Mouse (Mus musculus): ENCODE results near the gene Sult4a1.
"Not testable (repeated sequence)": the region's sequence is repeated elsewhere in the genome, so short reads cannot be mapped to it uniquely, and the experiment has no call there.

The Sult4a1 gene

DNA sequence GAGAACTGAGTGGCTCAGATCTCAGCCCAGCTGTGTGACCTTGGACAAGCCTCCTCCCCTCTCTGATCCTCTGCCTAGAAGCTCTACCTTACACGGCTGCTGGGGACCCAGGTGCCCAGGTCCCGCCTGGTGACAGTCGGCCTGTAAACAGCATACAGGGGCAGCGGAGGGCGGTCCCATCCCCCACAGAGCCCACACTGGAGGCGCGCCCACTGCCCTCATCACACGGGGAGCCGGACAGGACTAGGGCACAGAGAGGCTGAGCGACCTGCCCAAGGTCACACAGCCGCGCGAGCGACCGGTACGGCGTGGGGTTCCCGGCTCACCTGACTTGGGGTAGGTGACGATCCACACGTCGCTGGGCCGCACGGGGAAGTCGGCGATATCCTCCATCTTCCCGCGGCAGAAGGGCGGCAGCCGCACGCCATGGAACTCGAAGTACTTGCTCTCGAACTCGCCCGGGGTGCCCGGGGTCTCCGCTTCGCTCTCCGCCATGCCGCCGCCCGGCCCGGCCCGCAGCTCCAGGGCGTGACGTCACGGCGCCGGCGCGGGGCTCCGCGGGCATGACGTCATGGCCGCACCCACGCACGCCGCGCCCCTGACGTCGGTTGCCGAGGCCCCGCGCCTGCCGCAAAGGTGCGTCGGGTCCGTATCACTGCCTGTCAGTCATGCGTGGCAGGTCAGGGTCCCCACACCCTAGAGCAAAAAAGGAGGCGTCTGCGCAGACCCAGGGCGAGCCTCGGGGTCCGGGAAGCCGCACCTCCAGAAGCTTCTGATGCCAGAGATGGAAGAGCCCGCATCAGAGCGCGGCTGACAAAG, at the start of gene Sult4a1:
TSS of gene Sult4a1 (minus strand) at position 650 of the 819 bp plus-strand sequence.
- DNase-seq (ENCODE audit: low spot score): no peak

DNA sequence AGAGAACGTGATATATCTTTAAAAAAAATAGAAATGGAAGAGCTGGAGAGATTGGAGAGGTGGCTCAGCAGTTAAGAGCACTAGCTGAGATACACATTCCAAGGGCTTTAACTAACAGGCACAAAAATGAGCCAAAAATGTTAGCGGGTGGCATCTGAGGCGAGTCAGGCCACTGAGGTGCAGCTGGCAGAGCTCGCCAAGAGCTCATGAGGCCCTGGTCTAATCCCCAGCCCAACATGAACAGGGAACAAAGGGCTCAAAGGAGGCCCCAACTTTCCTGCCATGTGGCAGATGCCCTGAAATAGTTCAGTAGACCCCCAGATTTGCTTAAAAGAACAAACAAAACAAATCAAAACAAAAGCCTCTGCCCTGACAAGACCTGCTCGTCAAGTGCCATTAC, 35.4 kb upstream of the Sult4a1 start:
- DNase-seq (ENCODE audit: low spot score): no peak

DNA sequence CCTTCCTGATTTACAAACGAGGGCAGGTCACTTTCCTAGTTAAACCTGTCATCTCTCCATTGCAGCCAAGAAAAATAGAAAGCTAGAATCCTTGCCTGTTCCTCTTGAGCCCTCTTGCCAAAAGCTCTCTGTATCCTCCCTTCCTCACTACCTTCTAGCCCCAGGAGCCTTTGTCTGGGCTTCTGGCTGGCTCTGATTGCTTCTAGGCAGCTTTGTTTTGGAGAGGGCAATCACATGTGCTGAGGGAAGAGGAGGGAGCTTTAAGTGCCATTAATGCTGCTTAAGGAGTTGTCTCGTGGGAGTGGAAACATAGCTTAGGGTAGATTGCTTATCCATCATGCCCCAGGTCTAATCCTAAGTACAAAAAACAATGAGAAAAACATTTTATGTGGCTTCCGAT, 34.6 kb upstream of the Sult4a1 start:
- no peak for DNase-seq (ENCODE audit: low spot score)

DNA sequence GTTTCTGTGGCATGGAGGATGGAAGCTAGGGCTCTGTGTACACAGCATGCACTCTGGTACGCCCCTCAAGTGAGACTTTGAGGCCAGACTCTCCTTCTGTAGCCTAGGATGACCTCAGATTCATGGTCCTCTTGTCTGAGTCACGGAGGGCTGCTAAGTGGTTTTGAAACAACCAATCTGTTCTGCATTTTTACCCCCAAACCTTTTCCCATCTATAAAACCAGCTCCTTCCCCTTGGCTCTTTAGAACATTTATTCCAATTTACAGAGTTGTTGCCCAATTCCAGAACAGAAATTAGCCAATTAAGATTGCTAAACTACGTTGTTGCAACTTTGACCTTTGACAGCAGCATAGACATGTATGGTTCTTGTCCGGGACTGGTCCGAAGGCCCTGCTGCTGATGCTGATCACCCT, 34.0 kb upstream of the Sult4a1 start:
- no peak for DNase-seq (ENCODE audit: low spot score)

DNA sequence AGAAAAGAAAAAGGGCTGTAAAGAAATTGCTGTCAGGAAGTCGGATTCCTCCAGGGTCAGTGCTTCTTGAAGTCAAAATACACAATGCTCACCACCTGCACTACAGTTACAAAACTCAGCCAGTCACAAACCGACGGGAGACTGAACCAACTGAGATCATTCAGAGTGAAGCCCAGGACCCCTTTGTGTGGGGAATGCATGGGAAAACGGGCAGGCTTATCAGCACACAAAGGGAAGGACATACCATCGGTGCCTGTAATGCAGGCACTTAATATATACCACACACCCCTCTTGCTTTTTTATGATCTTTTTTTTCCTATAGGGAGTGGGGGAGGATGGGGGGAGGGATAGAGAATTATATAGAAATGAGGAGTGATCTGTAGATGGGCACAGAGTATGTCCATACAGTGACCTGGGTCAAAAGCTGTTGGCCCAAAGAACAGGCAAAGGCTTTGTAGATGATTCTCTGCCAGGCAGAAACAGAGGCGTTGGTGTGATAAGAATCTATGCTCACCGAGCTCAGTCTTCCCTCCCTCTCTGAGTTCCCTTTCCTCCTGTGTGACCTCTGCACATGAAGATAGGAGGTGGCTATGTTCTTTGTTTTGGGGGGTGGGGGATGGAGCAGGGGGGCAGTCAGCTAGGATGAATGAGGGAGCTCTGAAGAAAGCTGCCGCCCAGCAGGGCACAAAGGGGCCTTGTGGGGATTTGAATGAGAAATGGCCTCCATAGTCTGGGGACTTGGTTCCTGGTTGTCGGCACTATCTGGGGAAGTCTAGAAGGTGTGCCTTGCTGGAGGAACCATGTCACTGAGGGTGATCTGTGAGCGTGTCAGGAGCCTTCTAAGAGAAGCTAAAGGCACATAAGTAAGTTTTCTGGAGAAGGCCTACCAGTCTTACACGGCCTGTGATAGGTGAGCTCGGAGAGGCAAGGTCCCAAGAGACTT, 31.2 kb upstream of the Sult4a1 start:
- no peak for DNase-seq (ENCODE audit: low spot score)

DNA sequence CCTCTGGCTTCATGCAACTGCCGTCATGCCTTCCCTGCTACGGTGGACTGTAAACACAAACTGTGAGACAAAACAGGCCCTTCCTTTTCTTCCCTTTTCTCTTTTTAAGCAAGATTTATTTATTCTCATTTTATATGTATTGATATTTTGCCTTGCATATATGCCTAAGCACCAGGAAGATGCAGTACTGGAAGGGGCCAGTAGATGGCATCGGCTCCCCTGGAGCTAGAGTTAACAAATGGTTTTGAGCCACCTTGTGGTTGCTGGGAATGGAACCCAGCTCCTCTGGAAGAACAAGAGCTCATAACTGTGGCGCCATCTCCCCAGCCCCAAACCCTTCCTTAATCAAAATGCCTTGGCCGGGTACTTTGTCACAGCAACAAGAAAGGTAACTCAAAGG, 29.9 kb upstream of the Sult4a1 start:
- DNase-seq (ENCODE audit: low spot score): no peak

DNA sequence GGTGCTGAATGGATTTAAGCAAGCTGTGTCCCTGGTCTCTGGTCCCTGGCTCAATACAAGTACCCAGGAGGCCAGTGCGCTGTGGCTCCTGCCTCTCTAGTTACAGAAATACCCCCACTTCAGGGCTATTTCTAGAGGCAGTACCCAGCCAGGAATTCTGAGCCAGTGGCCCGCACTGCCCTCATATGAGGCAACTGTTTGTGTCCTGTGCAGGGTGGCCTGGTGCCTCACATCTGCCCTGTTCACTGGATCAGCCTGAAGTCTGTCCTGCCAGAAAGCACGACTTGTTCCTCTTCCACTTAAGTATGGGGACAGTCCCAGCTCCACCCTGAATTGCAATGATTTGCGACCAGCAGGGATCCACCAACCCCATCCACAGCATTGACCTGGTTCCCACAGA, 27.9 kb upstream of the Sult4a1 start:
- no peak for DNase-seq (ENCODE audit: low spot score)

DNA sequence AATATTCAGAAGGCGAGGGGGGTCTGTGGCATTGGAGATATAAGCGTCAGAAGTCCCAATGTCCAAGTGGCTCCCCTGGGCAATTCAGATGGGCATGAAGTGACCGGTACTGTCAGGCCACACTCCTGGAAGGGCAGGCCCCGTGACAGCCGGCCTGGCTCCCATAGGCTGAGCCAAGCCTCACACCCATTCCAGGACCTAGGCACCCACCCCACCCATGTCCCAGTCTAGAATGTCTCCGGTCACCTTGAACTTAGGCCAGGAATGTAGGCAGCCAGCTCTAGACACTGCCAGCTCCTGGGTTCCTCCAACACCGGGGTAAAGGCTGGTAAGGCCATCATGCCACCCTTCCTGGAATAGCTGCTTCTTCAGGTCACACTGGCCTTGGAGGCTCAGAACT, 26.4 kb upstream of the Sult4a1 start:
- no peak for DNase-seq (ENCODE audit: low spot score)

DNA sequence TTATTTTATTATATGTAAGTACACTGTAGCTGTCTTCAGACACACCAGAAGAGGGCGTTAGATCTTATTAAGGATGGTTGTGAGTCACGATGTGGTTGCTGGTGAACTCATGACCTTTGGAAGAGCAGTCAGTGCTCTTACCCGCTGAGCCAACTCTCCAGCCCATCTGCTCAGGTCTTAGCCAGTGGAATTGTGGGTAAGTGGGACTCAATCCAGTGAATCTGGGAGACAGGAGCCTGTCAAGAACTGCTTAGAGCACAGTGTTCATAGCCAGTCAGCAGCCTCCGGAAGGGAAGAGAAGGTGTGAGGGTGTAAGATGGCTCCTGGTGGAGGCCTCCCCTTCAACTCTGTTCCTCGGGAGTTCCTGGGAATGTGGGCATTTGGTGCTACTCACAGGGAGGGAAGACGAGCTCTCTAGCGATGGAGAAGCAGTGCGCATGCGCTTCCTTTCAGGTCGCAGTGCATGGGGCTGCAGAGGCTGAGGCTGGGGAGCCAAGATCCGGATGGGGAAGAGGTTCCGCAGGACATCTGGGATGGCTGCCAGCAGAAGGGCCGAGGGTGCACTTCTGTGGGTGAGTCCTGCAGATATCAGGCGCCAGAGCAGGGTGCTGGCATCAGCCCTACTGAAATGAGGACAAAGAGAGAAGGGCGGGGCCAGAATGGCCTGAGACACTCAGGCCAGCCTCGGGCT, 25.7 kb upstream of the Sult4a1 start:
- DNase-seq (ENCODE audit: low spot score): no peak

DNA sequence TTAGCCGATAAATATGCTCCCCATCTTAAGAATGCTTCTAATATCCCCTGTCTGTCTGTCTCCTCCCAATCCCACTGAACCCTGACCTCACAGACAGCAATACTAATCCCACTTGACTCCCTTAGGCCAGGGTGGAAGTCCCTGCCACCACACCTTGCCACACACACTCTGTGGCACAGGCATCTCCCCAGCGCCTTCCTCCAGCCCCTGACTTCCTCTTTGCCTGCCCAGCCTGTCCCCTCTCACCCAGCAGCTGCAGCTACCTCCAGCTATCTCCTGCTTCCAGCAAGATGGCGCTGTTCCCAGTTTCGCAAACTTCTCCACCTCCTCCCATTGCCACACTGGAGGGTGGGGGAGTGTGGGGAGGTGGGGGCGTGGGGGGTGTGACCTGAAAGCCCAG, 21.3 kb upstream of the Sult4a1 start:
- no peak for DNase-seq (ENCODE audit: low spot score)

DNA sequence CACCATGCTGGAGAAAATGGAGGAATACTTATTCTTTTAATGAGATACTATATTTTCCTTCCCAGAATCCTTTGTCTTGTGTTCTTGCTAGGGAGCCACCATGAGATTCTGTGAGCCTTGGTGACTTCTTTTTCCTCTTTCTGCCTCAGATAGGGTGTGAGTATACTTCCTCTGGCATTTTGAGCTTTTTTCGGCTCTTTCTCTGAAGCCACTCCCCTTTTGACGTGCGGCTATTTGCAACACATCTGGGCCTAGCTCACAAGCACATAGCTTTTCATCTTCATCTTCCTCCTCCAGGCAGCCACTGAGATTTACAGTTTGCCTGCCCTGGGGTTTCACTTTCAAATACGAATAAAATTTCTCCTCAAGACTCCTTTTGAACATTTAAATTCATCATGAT, 20.9 kb upstream of the Sult4a1 start:
- no peak for DNase-seq (ENCODE audit: low spot score)

DNA sequence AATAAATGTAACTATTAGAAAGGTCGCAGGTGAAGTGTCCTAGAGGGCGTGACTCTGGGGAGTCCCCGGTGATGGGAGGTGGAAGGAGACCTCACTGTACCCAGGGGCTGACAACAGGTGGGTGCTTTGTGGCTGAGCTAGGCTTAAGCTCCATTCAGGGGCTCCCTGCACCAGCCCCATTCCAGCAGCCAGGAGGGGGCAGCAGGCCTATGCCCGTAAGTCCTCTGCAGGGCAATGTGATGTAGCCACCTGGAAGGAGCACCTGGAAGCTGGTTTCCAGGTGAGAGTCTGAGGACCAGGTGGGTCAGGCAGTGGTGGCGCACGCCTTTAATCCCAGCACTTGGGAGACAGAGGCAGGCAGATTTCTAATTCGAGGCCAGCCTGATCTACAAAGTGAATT, 18.5 kb upstream of the Sult4a1 start:
- DNase-seq (ENCODE audit: low spot score): no peak

DNA sequence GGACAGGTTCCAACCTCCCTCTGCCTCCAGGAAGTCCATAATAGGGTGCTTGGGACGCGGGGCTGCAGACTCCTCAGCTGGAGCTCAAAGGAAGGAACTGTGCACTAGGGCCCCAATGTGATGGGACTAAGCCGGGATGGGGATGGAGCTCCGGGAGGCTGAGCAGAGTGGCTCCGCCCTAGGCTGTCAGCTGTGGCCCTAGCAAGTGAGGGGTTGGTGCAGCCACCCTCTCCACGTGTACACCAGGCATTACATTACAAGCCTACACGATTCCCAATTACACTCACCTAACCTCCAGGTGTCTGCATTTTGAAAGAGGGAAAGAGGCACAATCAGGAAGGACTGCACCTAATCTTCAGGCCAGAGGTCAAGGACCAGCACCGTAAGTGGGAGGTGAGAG, 17.5 kb upstream of the Sult4a1 start, which contains the start of gene Pnpla5:
TSS of gene Pnpla5 (minus strand) at position 101 of the 400 bp plus-strand sequence.
- no peak for DNase-seq (ENCODE audit: low spot score)

DNA sequence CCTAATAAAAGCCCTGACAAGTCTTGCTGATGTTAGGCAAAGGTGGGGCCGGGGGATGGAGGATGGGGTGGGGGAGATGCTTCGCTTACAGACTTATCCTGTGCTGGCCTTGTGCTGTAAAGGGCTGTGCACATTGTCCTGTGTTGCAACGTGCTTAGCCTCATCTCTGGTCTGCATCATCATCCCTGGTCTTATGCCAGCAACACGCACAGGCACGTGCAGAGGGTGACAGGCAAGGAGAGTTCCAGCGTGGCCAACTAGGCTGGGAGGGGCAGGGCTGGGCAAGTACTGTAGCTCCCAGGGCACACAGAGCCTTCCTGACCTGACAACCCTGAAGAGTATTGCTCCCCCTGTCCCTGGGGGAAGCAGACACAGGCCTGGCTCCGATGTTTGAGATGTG, 15.5 kb upstream of the Sult4a1 start:
- DNase-seq (ENCODE audit: low spot score): no peak

DNA sequence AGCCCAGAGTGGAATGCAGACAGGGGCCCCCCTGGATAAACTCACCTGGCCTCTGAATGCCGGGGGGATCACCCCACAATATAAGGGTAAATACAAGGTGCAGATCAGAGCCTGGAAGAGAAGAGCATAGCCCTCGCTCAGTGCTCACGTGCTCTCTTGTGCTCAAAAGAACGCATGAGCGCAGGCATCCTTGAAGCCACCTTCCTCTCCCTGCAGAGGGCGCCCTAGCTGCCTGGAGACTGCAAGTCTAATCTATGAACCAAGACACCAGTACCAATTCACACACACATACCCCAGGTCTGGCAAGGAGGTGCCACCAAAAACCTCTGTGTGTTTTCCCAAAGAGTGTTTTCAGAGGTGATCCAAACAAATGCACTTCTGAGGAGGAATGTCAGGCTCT, 15.1 kb upstream of the Sult4a1 start:
- DNase-seq (ENCODE audit: low spot score): no peak

DNA sequence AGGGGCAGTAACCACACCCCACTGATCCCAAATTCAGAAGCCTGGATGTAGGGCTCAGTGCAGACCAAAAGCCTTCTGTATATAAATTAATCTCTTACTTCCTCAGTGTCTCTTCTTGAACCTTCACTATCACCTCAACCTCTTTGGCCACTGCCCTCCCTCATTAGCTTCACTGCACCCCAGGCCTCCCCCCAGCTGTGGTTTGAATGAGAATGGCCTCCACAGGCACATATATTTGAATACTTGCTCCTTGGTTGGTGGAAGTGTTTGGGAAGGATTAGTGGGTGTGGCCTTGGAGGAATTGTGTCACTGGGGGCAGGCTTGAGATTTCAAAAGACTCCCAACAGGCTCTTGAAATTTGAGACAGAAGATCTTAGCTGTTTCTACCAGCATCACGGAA, 10.9 kb upstream of the Sult4a1 start:
- DNase-seq (ENCODE audit: low spot score): no peak

DNA sequence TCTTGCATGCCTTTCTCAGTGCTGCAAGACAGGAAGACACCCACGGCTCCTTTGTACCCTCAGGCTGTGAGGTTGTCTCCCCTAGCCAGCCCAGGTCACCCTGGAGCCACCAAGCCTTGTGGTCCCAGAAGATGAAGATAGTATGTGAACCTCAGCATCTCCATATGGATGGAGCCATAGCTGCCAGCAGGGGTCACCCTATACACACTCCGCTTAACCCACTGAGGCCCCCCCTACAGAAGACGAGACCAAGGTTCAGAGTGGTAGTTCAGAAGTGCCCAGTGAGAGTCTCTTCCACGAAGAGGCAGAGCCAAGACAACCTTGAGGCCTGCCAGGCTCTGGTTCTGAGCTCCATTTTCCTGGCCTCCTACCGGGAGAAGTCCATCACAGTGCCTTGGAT, 10.2 kb upstream of the Sult4a1 start:
- no peak for DNase-seq (ENCODE audit: low spot score)

DNA sequence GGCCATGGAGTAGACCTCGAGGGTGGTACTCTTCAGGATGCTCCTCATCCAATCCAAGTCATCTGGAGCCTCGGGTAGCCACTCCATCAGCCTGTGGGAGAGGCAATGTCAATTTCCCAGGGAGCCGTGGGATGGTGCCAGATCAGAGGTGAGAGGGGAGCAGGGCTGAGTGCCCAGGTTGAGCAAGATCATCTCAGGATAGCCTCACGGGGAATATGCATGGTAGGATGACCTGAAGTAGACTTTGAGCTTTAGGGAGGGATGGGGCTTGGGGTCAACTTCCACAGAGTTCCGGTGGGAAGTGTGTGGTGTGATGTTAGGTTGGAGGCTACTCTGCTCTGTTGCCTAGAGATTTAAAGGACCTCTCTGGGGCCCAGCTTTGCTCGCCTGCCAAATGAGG, 8.3 kb upstream of the Sult4a1 start:
- no peak for DNase-seq (ENCODE audit: low spot score)

DNA sequence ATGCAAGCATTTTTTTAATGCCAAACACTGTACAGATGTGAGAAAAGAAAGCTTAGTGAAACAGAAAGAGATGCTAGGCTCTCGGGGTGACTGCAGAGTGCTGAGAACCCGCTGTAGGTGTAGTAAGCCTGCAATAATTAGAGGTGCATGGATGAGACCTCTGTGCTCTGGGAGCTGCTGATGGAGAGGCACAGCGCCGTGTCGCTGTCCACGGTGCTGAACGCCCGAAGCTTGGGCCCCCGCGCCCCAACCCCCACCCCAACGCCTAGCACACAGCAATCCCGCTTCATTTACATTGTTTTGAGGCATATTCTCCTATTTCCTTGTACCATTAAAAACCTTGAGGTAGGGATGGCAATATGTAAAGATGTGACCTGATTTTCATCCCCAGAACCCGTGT, 3.3 kb upstream of the Sult4a1 start:
- DNase-seq (ENCODE audit: low spot score): no peak

DNA sequence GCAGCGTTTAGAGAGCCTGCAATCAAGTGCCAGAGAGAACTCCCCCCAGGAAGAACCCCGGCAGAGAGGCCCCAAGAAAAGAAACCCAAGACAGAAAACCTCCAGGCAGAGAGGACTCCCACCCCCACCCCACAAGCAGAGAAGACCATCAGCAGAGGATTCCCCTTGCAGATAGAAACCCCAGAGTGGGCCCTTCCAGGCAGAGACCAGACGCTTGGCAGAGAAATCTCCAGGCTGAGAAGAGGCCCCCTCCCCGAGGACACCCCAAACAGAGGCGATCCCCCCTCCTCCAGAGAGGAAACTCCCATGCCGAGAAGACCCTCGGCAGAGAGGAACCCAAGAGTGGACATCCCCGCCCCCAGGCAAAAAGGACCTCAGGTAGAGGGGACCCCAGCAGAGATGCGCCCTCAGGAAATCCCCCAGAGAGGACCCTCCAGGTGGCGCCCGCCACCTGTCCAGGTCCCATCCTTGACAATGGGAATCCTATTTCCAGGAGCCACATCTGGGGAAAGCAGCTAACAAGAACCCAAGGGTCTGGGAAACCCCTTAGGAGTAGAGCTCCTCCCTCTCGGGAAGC, 458 bp upstream of the Sult4a1 start:
- DNase-seq (ENCODE audit: low spot score): no peak

DNA sequence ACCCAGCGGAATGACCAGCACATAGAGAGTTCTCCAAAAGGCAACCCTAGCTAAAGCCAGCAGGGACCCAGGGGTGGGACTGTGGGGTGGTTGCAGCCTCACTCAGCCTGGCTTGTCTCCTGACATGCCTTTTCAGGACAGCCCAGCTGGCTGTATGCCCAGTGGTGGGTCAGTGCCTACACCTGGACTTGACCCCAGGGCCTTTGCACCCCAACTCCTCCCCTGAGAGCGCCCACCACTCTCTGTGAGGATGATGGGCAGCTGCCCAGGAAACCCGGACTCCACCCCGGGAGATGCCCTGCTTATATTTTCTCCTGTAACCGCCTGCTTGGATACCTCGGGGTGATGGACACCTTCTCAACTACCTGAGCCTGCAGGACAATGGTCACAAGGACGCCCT, 928 bp downstream of the Sult4a1 start:
- no peak for DNase-seq (ENCODE audit: low spot score)

DNA sequence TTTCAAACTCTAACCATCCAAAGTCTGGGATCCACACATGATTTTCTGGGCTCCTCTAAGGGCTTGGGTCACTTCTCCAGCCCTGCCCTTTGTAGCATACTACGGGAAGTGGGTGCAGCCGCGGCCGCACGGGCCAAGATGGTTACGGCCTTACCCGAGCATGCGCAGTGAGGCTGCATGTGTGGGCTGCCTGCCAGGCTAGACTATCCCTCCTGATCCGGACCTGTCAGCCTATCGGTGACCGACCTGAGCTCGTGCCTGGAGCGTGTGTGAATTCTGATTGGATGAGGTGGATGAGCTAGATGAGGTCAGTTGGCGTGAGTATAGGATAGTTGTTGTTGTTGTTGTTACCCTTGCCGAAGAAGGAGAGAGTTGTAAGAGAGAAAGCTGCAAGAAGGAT, 8.0 kb downstream of the Sult4a1 start:
- not testable (repeated sequence) for DNase-seq (ENCODE audit: low spot score)

Measured in left cerebral cortex, adult 11 months (tissue).